Mouse (Mus musculus) lung, adult 2 months (tissue): ENCODE measurements around the gene Ncoa7. TPM values are rescaled to one million over a fixed set of nuclear protein-coding genes. Genes with fewer than 3 reads are reported as not detected.

Experiments used
- DNase-seq: peaks from one replicate; pipeline ENCODE4 v3.0.0; 2022
- H3K4me1 ChIP-seq: fragments of 200-500 bp; 2 replicates; pipeline ENCODE4 v1.6.1; 2011; ENCODE audit warnings: low read length; ENCODE audit not compliant: control insufficient read depth, insufficient read depth
- H3K4me3 ChIP-seq: fragments of 200-500 bp; replicated peaks from 2 replicates; pipeline ENCODE3; 2011; ENCODE audit warnings: low read depth, mild to moderate bottlenecking, control low read depth, low read length; ENCODE audit errors: extremely low read depth
- CTCF ChIP-seq: fragments of 200-500 bp; IDR thresholded peaks from 2 replicates; pipeline ENCODE4 v1.5.1; 2011; ENCODE audit warnings: mild to moderate bottlenecking, low read length, control low read depth; ENCODE audit not compliant: insufficient read depth
- POLR2A ChIP-seq: fragments of 200-500 bp; IDR thresholded peaks from 2 replicates; pipeline ENCODE4 v1.6.1; 2011; ENCODE audit warnings: low read depth, mild to moderate bottlenecking, control low read depth, low read length, borderline replicate concordance; ENCODE audit errors: extremely low read depth
- WGBS: fragments of 180-500 bp; shearing (Covaris S2); methylation state at CpG from one replicate; pipeline ENCODE4 v1.1.7; 2018; 5-methylcytosine and 5-hydroxymethylcytosine counted together
- polyA plus RNA-seq: library from polyadenylated mRNA; depleted of rRNA; stranded (reverse); fragments of >200 nt; gene quantifications from 2 replicates; pipeline ENCODE4 v1.2.3, GENCODE M21; 2012; rRNA removed

The Ncoa7 gene
- polyA plus RNA-seq: 4.0 and 4.6 TPM in 2 replicates

DNA sequence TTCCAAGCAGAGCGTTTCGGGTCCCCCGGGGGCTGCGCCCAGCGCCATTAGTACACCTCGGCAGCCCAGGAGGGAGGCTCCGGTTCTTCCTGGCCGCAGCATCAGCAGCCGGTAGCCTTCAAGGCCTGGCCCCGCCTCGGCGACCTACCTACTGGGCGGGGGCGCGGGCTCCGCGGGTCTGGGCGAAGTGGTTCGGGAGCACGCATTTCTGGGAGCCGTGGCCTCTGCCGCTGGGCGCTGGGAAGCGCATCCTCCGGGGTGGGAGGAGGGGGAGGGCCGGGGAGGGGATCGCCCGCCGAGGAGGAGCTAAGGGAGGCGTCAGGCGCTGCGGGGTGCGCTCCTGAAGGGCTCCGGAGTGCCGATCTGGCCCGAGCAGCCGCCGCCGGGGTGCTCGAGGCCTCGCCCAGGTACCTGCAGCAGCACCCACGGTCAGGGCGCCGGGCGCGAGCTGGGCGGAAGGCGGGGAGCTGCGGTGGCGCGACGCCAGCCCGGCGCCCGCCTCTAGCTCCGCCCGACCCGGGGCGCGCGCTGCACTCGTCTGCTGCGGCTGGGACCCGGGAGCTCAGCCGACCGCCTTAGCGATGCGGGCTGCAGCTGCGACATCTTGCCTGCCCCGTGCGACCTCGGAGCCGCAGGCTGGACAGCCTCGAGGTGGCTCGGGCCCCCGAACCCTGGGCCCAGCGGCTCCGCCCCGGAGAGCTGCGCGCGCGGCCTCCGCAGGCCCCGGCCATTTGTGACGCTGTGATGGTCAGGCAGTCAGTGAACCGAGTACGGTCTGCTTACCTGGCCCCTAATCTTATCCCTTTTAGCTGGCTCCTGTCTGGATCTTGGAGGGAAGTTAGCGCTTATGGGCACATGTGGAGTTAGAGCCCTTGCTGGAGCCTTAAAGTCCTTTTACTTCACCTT lies at the start of gene Ncoa7:
Ncoa7 (minus strand) TSS at position 646 of the 906 bp plus-strand sequence.
- under 1% methylated on average over 83 of the region's 89 CpGs for WGBS
- TF ChIP-seq CTCF (no peak), POLR2A (peak; percentile 46; the same call in 1 of the 2 replicates)
- H3K4me3 ChIP-seq: peak within 1 kb of the TSS; percentile 96
- peaks cover 7% of the 10 kb centered on the region for H3K4me1 ChIP-seq
- peak; percentile 84 for DNase-seq

GRCm38 (mm10) chr10:30845101-30845825 lies 42.1 kb upstream of the Ncoa7 start:
- peaks cover 3% of the 10 kb centered on the region; the same call in 1 of the 2 replicates for H3K4me1 ChIP-seq
- TF ChIP-seq POLR2A: no peak
- no peak for TF ChIP-seq CTCF

DNA sequence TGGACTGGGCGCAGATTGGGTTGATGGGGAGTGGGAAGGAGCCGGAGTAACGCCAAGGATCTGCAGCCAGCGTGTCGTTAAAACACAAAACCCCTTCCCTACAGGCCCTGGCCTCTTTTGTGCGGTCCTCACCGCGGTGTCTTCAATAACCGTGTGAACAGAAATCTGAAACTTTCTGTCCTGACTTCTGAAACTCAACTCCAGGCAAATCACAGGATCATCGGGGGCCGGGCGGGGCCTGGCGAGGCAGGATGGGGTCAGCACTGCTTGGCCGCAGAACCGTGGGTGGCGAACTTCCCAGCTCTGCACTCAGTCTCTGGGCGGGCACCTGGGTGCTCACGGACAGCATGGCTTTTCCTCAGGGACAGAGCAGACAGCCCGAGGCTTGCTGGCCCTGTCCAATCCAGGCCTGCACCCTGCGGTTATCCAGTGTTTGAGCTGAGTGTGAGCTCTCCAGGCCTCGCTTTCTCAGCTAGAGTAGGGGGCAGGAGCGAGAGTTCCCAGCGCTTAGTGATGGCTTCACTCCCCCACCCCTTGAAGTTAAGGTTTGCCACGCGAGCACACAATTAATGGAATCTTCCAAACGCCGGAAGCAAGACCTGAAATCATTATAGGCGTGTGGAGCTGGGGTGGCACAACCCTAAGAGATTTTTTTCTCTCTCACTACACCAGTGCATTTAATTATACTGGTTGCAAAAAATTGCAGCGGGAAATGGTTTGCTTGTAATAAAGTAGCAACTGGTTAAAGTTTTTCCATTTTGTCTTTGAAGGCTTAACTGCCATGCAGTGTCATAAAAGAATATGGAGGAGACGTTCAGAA lies 41.3 kb upstream of the Ncoa7 start:
- peaks cover 3% of the 10 kb centered on the region; the same call in 1 of the 2 replicates for H3K4me1 ChIP-seq
- DNase-seq: peak; percentile 20
- TF ChIP-seq POLR2A (no peak), CTCF (no peak)
- WGBS: 21% methylated on average over 30 of the region's 30 CpGs
- H3K4me3 ChIP-seq: no peak overlapping the region

More at GRCm38 (mm10) chr10:30845101-30845825, 42.1 kb upstream of the Ncoa7 start:
- 28% methylated on average over 13 of the region's 13 CpGs for WGBS
- DNase-seq: no peak
- H3K4me3 ChIP-seq: no peak overlapping the region

DNA sequence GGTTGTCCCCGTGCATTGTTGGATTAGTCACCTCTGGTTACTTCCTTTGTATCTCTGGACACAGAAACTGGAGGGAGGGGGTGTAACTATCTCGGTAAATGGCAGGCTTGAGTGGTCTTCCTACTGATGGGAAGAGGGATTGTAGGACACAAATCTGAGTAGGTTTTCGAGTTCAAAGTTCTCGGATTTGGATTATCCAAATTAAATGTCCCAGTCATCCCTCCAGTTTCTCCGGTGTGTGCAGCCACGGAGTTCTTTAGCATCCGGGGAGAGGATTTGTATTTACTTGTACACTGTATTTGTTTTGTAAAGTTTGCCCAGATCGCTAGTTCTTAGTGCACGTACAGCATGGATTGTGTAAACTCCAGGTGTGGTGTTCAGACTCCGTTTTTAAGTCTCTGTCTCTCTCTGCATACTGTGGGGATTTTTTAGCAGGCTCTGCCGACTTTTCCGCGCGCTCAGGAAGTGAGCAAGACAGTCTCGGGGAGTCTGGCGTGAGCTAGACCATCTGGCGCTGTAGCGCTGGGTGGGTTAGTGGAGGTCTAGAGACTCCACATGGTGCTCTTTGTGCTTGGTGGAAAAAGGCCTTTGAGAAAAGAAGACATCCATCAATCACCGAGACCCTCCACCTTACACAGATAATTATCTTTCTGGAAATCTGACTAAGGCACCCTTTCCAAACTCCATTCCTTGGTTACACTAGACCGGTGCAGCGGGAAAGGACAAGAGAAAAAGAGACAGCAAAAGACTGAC lies 40.5 kb upstream of the Ncoa7 start:
- Histone ChIP-seq H3K4me3 (peak overlapping the region; percentile 42), H3K4me1 (peaks cover 3% of the 10 kb centered on the region; the same call in 1 of the 2 replicates)
- 3% methylated on average over 21 of the region's 21 CpGs for WGBS
- TF ChIP-seq POLR2A (no peak), CTCF (no peak)
- DNase-seq: peak; percentile 27

GRCm38 (mm10) chr10:30842643-30843437 lies 39.7 kb upstream of the Ncoa7 start, which contains the start of gene Hey2:
Gene Hey2, minus strand, starts transcription at chr10:30842801.
- DNase-seq: peak; percentile 99
- peak; percentile 44; the same call in 1 of the 2 replicates for TF ChIP-seq POLR2A
- TF ChIP-seq CTCF: no peak
- Histone ChIP-seq H3K4me1 (peaks cover 3% of the 10 kb centered on the region; the same call in 1 of the 2 replicates), H3K4me3 (peak within 1 kb of the TSS; percentile 75)
- under 1% methylated on average over 70 of the region's 70 CpGs for WGBS

DNA sequence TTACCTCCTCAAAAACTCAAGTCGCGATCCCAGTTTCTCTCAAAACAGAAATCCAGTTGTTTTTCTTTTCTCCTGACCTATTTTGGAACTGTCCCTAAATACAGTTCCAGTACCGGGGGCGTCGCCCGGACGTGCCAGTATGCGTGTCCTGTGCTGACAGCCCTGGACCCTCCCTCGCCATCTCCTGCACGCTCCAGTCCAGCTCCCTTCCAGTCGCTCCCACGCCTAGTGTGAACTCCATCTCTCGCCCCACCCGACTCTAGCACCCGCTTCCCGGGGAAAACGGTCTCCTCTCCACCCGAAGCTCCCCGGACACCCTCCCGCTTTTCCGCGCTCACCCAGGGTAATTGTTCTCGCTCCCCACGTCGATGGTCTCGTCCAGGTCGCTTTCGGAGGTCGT lies 39.1 kb upstream of the Ncoa7 start:
- TF ChIP-seq POLR2A (no peak), CTCF (no peak)
- no peak for DNase-seq

GRCm38 (mm10) chr10:30840824-30841223 lies 37.7 kb upstream of the Ncoa7 start:
- Histone ChIP-seq H3K4me3 (no peak overlapping the region), H3K4me1 (peaks cover 3% of the 10 kb centered on the region; the same call in 1 of the 2 replicates)
- no peak for DNase-seq
- TF ChIP-seq CTCF (no peak), POLR2A (no peak)
- WGBS: 82% methylated on average over 5 of the region's 5 CpGs

More for the DNA sequence above, 39.1 kb upstream of the Ncoa7 start:
- Histone ChIP-seq H3K4me1 (peaks cover 3% of the 10 kb centered on the region; the same call in 1 of the 2 replicates), H3K4me3 (peak overlapping the region; percentile 75)
- 1% methylated on average over 29 of the region's 29 CpGs for WGBS

DNA sequence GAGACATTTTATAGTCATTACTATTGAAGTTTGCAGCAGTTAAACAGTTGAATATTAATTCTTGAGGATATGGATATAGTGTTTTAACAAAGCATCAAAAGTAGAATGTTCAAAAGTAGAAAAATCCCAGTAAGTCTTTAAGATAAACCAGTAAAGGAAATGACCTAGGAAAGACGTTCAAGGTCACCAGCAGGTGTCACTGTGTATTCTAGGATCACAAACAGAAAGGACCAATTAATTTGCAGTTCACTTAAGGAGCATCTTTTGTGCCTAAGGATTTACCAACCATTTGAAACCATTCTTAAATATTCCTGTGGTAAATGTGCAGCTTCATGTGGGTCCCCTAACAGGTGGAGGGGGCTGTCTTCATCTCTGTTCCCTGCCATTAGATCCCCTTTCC lies 35.1 kb upstream of the Ncoa7 start:
- WGBS: 12% methylated on average over 1 of the region's 1 CpGs
- DNase-seq: no peak
- TF ChIP-seq CTCF (no peak), POLR2A (no peak)
- H3K4me1 ChIP-seq: peaks cover 3% of the 10 kb centered on the region; the same call in 1 of the 2 replicates
- H3K4me3 ChIP-seq: no peak overlapping the region
